Mouse (Mus musculus) stomach, embryonic 14.5 days (tissue): ENCODE data around the gene Gas1. TPM values are rescaled to one million over a fixed set of nuclear protein-coding genes. Genes with fewer than 3 reads are reported as not detected.

ENCODE experiments used
- ATAC-seq: fragments of 200-750 bp; cut with Nextera tagmentation; 2 replicates; pipeline ENCODE4 v1.8.0; 2017; ENCODE audit warnings: low read depth, moderate TSS enrichment; ENCODE audit not compliant: insufficient number of reproducible peaks, insufficient read depth, low FRiP score
- H3K27ac ChIP-seq: fragments of 300-500 bp; sonication (generic); 2 replicates; pipeline ENCODE4 v1.5.1; 2014; ENCODE audit warnings: mild to moderate bottlenecking, low read length, moderate library complexity, mixed read lengths
- H3K27me3 ChIP-seq: fragments of 300-500 bp; sonication (generic); 2 replicates; pipeline ENCODE4 v1.6.1; 2014; ENCODE audit warnings: low read length, control low read depth, mixed read lengths; ENCODE audit not compliant: control insufficient read depth, insufficient read depth
- H3K36me3 ChIP-seq: fragments of 300-500 bp; sonication (generic); 2 replicates; pipeline ENCODE4 v1.6.1; 2014; ENCODE audit warnings: mild to moderate bottlenecking, control low read depth, low read length, moderate library complexity, mixed read lengths; ENCODE audit not compliant: control insufficient read depth, insufficient read depth
- H3K4me1 ChIP-seq: fragments of 300-500 bp; sonication (generic); 2 replicates; pipeline ENCODE4 v1.6.1; 2014; ENCODE audit warnings: low read length, control low read depth, mixed read lengths; ENCODE audit not compliant: control insufficient read depth, insufficient read depth
- H3K4me2 ChIP-seq: fragments of 300-500 bp; sonication (generic); replicated peaks from 2 replicates; pipeline ENCODE4 v1.6.1; 2014; ENCODE audit warnings: low read depth, low read length, control low read depth
- H3K4me3 ChIP-seq: fragments of 300-500 bp; sonication (generic); 2 replicates; pipeline ENCODE4 v1.5.1; 2014; ENCODE audit warnings: low read depth, low read length, control low read depth
- H3K9ac ChIP-seq: fragments of 300-500 bp; sonication (generic); replicated peaks from 2 replicates; pipeline ENCODE4 v1.6.1; 2014; ENCODE audit warnings: low read depth, mild to moderate bottlenecking, control low read depth, low read length, moderate library complexity, mixed read lengths
- H3K9me3 ChIP-seq: fragments of 300-500 bp; sonication (generic); 2 replicates; pipeline ENCODE4 v1.6.1; 2016; ENCODE audit warnings: low read depth, low read length, control low read depth; ENCODE audit not compliant: control insufficient read depth
- WGBS: fragments of 180-500 bp; shearing (Covaris S2); extraction: QIAGEN DNeasy Blood & Tissue Kit; methylation state at CpG from one replicate; pipeline ENCODE4 v1.1.7; 2014; 5-methylcytosine and 5-hydroxymethylcytosine counted together
- polyA plus RNA-seq: library from polyadenylated mRNA; unstranded; fragments of >200 nt; fragmentation: Nextera tagmentation; extraction: Ambion mirVana; gene quantifications from 2 replicates; pipeline ENCODE4 v1.2.1, GENCODE M21; 2014

Gene Gas1
- polyA plus RNA-seq, 1 experiment from 2014 or later: 82.3 TPM

GRCm38 (mm10) chr13:60171781-60172180 lies 5.4 kb downstream of the Gas1 start:
- no peak overlapping the region for H3K27ac ChIP-seq

DNA sequence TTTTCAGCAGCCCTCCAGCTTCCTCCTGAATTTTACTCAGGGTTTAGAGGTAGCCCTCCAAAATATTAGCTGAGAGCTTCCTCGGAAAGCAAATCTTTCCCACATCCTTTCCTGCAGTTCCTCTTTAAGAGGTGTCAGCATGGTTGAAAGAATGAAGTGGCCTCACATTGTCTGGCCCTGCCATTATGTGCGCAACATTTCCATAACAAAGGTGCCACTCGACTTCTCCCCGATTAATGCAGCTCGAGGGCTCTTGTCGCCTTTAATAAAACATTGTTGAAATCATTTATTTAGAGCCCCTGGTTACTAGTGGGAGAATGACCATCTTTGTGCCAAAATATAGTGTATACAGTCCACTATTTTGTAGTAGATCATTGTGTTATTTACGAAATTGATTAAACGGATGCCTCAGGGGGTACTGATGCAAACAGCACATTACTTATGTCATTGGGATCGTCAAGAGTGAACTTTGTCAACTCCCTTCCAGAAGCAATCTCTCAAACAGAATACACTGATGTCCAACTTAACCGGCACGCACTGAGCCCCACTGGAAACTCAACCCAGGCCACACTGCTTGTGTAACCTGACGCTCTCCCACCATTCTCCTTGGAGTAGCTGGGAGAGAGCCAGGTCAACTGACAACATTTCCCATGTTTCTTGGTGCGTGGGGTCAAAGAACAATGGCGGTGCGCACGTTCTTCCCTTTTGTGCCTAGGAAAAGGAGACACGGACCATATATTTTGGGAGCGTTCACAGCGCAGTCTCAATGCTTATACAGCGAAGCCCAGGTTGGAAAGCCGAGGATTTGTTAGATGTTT lies 6.1 kb downstream of the Gas1 start:
- 70% methylated on average over 21 of the region's 21 CpGs for WGBS
- no peak overlapping the region for H3K27ac ChIP-seq
- no peak overlapping the region for H3K9ac ChIP-seq

More at GRCm38 (mm10) chr13:60171781-60172180, 5.4 kb downstream of the Gas1 start:
- 88% methylated on average over 8 of the region's 8 CpGs for WGBS
- ATAC-seq: no peak
- Histone ChIP-seq H3K4me1 (peaks cover 10% of the 10 kb centered on the region), H3K36me3 (no peaks in the 10 kb centered on the region; the same call in 1 of the 2 replicates), H3K9me3 (no peaks in the 10 kb centered on the region), H3K4me2 (no peak overlapping the region), H3K4me3 (no peak overlapping the region), H3K9ac (no peak overlapping the region), H3K27me3 (peaks cover 11% of the 10 kb centered on the region; the same call in 1 of the 2 replicates)

DNA sequence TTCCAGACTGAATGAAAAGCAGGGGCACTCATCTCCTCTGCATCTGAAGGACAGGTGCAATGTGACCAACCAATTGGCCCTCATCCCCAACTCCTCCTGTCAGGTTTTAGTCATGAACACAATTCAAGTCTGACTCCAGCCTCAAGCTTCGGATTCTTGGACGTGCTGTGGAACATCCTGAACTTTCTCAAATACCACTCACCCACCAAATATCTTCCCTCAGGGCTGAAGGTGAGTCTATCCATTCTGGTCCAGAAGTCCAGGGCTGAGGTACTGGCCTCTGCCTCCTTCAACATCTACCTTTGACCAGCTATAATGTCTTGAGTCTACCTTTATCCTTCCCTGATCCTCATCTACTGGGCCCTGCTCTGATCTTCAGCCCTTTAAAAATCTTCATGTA lies 8.1 kb downstream of the Gas1 start:
- WGBS: 98% methylated on average over 2 of the region's 2 CpGs
- Histone ChIP-seq H3K4me3 (no peak overlapping the region), H3K36me3 (no peaks in the 10 kb centered on the region), H3K4me2 (no peak overlapping the region), H3K27me3 (peaks cover 11% of the 10 kb centered on the region; the same call in 1 of the 2 replicates), H3K4me1 (peaks cover 9% of the 10 kb centered on the region), H3K9ac (no peak overlapping the region), H3K9me3 (no peaks in the 10 kb centered on the region), H3K27ac (no peak overlapping the region)
- ATAC-seq: no peak

More for the DNA sequence above, 6.1 kb downstream of the Gas1 start:
- no peak overlapping the region for H3K4me3 ChIP-seq
- no peak for ATAC-seq
- H3K36me3 ChIP-seq: no peaks in the 10 kb centered on the region; the same call in 1 of the 2 replicates
- H3K27me3 ChIP-seq: peaks cover 11% of the 10 kb centered on the region; the same call in 1 of the 2 replicates
- H3K4me1 ChIP-seq: peaks cover 10% of the 10 kb centered on the region
- no peaks in the 10 kb centered on the region for H3K9me3 ChIP-seq
- no peak overlapping the region for H3K4me2 ChIP-seq

GRCm38 (mm10) chr13:60156294-60157126 lies 20.7 kb downstream of the Gas1 start:
- no peaks in the 10 kb centered on the region for H3K36me3 ChIP-seq
- no peak overlapping the region for H3K27ac ChIP-seq
- ATAC-seq: no peak
- H3K4me1 ChIP-seq: no peaks in the 10 kb centered on the region
- no peak overlapping the region for H3K4me2 ChIP-seq
- H3K9me3 ChIP-seq: peaks cover 8% of the 10 kb centered on the region; the same call in 1 of the 2 replicates
- H3K9ac ChIP-seq: no peak overlapping the region
- 30% methylated on average over 19 of the region's 19 CpGs for WGBS
- H3K4me3 ChIP-seq: no peak overlapping the region
- no peaks in the 10 kb centered on the region for H3K27me3 ChIP-seq

DNA sequence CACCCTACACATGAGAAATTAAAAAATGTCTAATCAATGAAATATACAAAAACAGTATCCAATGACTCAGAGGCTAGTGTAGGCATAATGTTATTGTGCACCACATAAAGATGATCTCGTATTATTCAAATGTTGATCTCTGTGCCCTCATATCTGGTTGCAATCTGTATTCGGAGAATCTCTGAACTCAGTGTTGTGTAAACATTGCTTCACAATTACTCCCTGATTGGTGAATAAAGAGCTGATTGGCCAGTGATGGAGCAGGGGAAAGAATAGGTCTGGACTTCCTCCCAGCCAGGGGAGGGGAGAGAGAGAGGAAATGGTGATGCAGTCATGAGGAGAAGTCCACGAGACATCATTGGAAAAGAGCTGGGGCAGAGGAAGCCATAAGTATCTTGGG lies 23.0 kb downstream of the Gas1 start:
- WGBS: 94% methylated on average over 3 of the region's 3 CpGs
- Histone ChIP-seq H3K4me3 (no peak overlapping the region), H3K9me3 (peaks cover 11% of the 10 kb centered on the region; the same call in 1 of the 2 replicates), H3K27ac (no peak overlapping the region), H3K9ac (no peak overlapping the region), H3K27me3 (no peaks in the 10 kb centered on the region), H3K4me2 (no peak overlapping the region), H3K36me3 (no peaks in the 10 kb centered on the region), H3K4me1 (no peaks in the 10 kb centered on the region)
- ATAC-seq: no peak

- WGBS: 67% methylated on average over 3 of the region's 3 CpGs
- Histone ChIP-seq H3K9ac (no peak overlapping the region), H3K36me3 (no peaks in the 10 kb centered on the region), H3K4me2 (no peak overlapping the region), H3K4me1 (peaks cover 6% of the 10 kb centered on the region; the same call in 1 of the 2 replicates), H3K27ac (no peak overlapping the region), H3K4me3 (no peak overlapping the region), H3K27me3 (no peaks in the 10 kb centered on the region), H3K9me3 (0 out of 2 replicates have a peak, but pooled peaks cover 4% of the 10 kb centered on the region)
- no peak for ATAC-seq
These were observed 28.9 kb downstream of the Gas1 start for GRCm38 (mm10) chr13:60148235-60148634.

DNA sequence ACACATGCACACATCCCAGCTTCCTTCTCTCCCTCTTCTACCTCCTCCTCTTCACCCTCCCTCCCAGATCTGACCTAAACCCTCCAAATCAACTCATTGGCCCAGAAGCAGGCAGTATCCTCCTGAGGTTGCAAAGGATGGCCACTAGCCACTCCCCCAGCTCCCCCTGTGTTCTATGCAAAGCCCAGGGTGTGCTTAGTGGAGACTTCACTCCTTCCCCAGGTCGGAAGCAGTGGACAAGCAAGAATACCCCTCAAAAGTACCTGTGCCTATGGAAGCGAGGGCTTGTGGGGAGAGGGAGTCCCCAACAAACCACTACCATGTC lies 29.3 kb downstream of the Gas1 start:
- peak overlapping the region; percentile 4; the same call in 1 of the 2 replicates for H3K27ac ChIP-seq
- H3K9me3 ChIP-seq: 0 out of 2 replicates have a peak, but pooled peaks cover 2% of the 10 kb centered on the region
- WGBS: 65% methylated on average over 2 of the region's 2 CpGs
- no peak overlapping the region for H3K4me3 ChIP-seq
- no peaks in the 10 kb centered on the region for H3K36me3 ChIP-seq
- peaks cover 6% of the 10 kb centered on the region; the same call in 1 of the 2 replicates for H3K4me1 ChIP-seq
- H3K27me3 ChIP-seq: no peaks in the 10 kb centered on the region
- no peak overlapping the region for H3K9ac ChIP-seq
- ATAC-seq: no peak
- H3K4me2 ChIP-seq: peak overlapping the region; percentile 35; the same call in 1 of the 2 replicates
